Mouse (Mus musculus) liver, embryonic 16.5 days (tissue): ENCODE data around the gene Marc2. TPM values are rescaled to one million over a fixed set of nuclear protein-coding genes. Genes with fewer than 3 reads are reported as not detected.

Source experiments
- microRNA counts: library from miRNA; unstranded; fragments of <30 nt; microRNA quantifications from one replicate; lab custom pipeline; 2016
- microRNA-seq: library from miRNA; unstranded; fragments of <30 nt; microRNA quantifications from one replicate; pipeline ENCODE4, GENCODE M21; 2016
- polyA plus RNA-seq: library from polyadenylated mRNA; unstranded; fragments of >200 nt; fragmentation: Nextera tagmentation; extraction: Ambion mirVana; gene quantifications from 2 replicates; pipeline ENCODE4 v1.2.1, GENCODE M21; 2015

The Marc2 gene
- polyA plus RNA-seq, 1 experiment from 2014 or later: 222 TPM

MicroRNA genes within 50 kb of the gene (microRNA counts, 519-probe panel; counts per million panel counts)
- 3,077 counts per million, percentile 84 among the panel's probes with 10 or more counts for microRNA mmu-miR-1981 (lab: Ali Mortazavi, UCI)

Small RNAs within 50 kb of the gene (microRNA-seq; reads per million reads assigned to microRNA genes)
- 299 reads per million, percentile 64 among the genes with 10 or more reads in this experiment for gene Mir1981

Other genes with a start within 250 kb of the Marc2 start
- 5.1 and 6.5 TPM in 2 replicates for gene Hlx, start 113.8 kb downstream of the Marc2 start, polyA plus RNA-seq
- 42.6 and 42.9 TPM in 2 replicates for gene Marc1, start 35.1 kb downstream of the Marc2 start, polyA plus RNA-seq
- 1.9 and 2.0 TPM in 2 replicates for gene C130074G19Rik, start 36.8 kb upstream of the Marc2 start, polyA plus RNA-seq
- 0.09 and 0.22 TPM in 2 replicates for gene Mark1, start 153.1 kb upstream of the Marc2 start, polyA plus RNA-seq